9 mouse cellular contexts compared by ENCODE assay signal in the genomic region with DNA sequence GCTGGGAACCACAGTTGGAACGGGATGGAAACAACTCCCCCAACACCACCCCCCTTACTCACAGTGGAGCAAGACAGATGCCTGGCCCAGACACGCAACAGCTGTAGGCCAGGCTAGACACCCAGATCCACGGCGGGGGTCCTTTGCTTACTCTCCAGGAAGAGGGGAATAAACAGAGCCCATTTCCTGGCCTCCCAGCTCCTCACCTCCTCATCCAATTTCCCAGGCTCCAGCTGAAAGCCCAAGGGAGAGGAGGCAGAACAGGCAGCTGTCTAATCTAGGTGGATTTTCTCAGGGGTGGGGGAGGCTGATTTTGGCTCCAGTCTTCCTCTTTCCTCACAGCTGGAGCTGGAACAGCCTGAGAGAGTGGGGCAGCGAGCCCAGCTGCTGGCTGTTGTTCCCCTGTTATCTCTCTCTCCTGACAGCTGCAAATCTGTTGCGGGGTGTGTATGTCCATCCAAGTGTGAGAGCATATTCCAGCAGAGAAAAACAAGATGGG.
DNase-seq lines count a peak whose midpoint lies in the region; ATAC-seq and TF ChIP-seq lines count a peak whose summit lies in the region.
"Had no signal": no experiment of that assay in that cellular context is flagged by ENCODE, and none has a peak within 500 bp of the region (broad histone marks: within the 10 kb centered on the region; RNA-seq: fewer than 3 reads in every experiment).

No protein-coding gene starts in this region.

- TF ChIP-seq POLR2A in thymus, adult 2 months (IDR thresholded peaks at IDR 0.05; ENCODE audit: control insufficient read depth, extremely low read depth, insufficient read depth, low read length, poor library complexity): no peak

- no peak for DNase-seq in hindbrain, embryonic 10.5 days (ENCODE audit: low spot score)
- DNase-seq in adipocyte (ENCODE audit: low spot score): peak; percentile 98
- peak; percentile 85 for DNase-seq in gastrocnemius, postnatal 25 days
- DNase-seq in kidney, postnatal 0 days (ENCODE audit: low spot score): peak; percentile 68
- no peak for DNase-seq in thymus, adult 2 months

- H3K4me3 ChIP-seq in hindbrain, embryonic 13.5 days: no peak overlapping the region
- H3K4me3 ChIP-seq in hindbrain, embryonic 10.5 days: no peak overlapping the region
- H3K4me3 ChIP-seq in kidney, postnatal 0 days (replicated peaks; ENCODE audit: low read depth, low read length): no peak overlapping the region
- no peak overlapping the region for H3K4me3 ChIP-seq in neural tube, embryonic 14.5 days (ENCODE audit: low read depth, low read length)
- H3K4me3 ChIP-seq in thymus, adult 2 months (ENCODE audit: control insufficient read depth, insufficient read depth, low read length): no peak overlapping the region
- H3K4me3 ChIP-seq: midbrain, embryonic 12.5 days had no signal

- H3K27ac ChIP-seq in hindbrain, embryonic 13.5 days: no peak overlapping the region
- no peak overlapping the region for H3K27ac ChIP-seq in hindbrain, embryonic 10.5 days
- no peak overlapping the region for H3K27ac ChIP-seq in kidney, postnatal 0 days
- no peak overlapping the region for H3K27ac ChIP-seq in neural tube, embryonic 14.5 days (ENCODE audit: low read depth, low read length)
- no peak overlapping the region for H3K27ac ChIP-seq in thymus, adult 2 months (ENCODE audit: control insufficient read depth, insufficient read depth, low read length)
- H3K27ac ChIP-seq: midbrain, embryonic 12.5 days had no signal

- peaks cover 6% of the 10 kb centered on the region; the same call in 1 of the 2 replicates for H3K9me3 ChIP-seq in hindbrain, embryonic 13.5 days
- peaks cover 13% of the 10 kb centered on the region for H3K9me3 ChIP-seq in hindbrain, embryonic 10.5 days
- 0 out of 2 replicates have a peak, but pooled peaks cover 4% of the 10 kb centered on the region for H3K9me3 ChIP-seq in kidney, postnatal 0 days (replicated peaks; ENCODE audit: low read length)
- no peaks in the 10 kb centered on the region for H3K9me3 ChIP-seq in neural tube, embryonic 14.5 days (ENCODE audit: control insufficient read depth, low read length)
- H3K9me3 ChIP-seq: midbrain, embryonic 12.5 days had no signal

- ATAC-seq in hindbrain, embryonic 13.5 days (ENCODE audit: low FRiP score): 0 out of 2 replicates have a peak, but pooled peaks have one; percentile 43
- ATAC-seq in kidney, postnatal 0 days (replicated peaks; ENCODE audit: low FRiP score, low read depth): no peak; the same call in 1 of the 2 replicates
- ATAC-seq in neural tube, embryonic 14.5 days (ENCODE audit: low read depth): peak; percentile 38; the same call in 1 of the 2 replicates
- ATAC-seq in granulocyte monocyte progenitor cell, adult 5-6 weeks (replicated peaks; ENCODE audit: poor library complexity, severe bottlenecking): no peak

- peaks cover 51% of the 10 kb centered on the region for H3K27me3 ChIP-seq in hindbrain, embryonic 13.5 days
- H3K27me3 ChIP-seq in hindbrain, embryonic 10.5 days (ENCODE audit: insufficient read depth, poor library complexity, severe bottlenecking): peaks cover 62% of the 10 kb centered on the region
- no peaks in the 10 kb centered on the region for H3K27me3 ChIP-seq in kidney, postnatal 0 days (ENCODE audit: insufficient read depth, low read length)
- H3K27me3 ChIP-seq in neural tube, embryonic 14.5 days (ENCODE audit: control insufficient read depth, insufficient read depth, low read length): no peaks in the 10 kb centered on the region
- H3K27me3 ChIP-seq in thymus, adult 2 months (ENCODE audit: control insufficient read depth, insufficient read depth, low read length): no peaks in the 10 kb centered on the region

- H3K36me3 ChIP-seq in hindbrain, embryonic 13.5 days: no peaks in the 10 kb centered on the region
- H3K36me3 ChIP-seq in hindbrain, embryonic 10.5 days: no peaks in the 10 kb centered on the region
- H3K36me3 ChIP-seq in kidney, postnatal 0 days (ENCODE audit: insufficient read depth, low read length): no peaks in the 10 kb centered on the region
- H3K36me3 ChIP-seq in neural tube, embryonic 14.5 days (ENCODE audit: control insufficient read depth, insufficient read depth, low read length): no peaks in the 10 kb centered on the region
- H3K36me3 ChIP-seq in thymus, adult 2 months (ENCODE audit: control insufficient read depth, insufficient read depth, low read length): no peaks in the 10 kb centered on the region
- H3K36me3 ChIP-seq: midbrain, embryonic 12.5 days had no signal

- no peak for TF ChIP-seq CTCF in kidney, postnatal 0 days (IDR thresholded peaks at IDR 0.05; ENCODE audit: low read depth)
- no peak for TF ChIP-seq CTCF in thymus, adult 2 months (IDR thresholded peaks at IDR 0.05; ENCODE audit: borderline replicate concordance, control insufficient read depth, extremely low read depth, insufficient read depth, low read length, poor library complexity)

- H3K4me2 ChIP-seq in hindbrain, embryonic 13.5 days: no peak overlapping the region
- H3K4me2 ChIP-seq in kidney, postnatal 0 days (ENCODE audit: low read length): no peak overlapping the region
- H3K4me2 ChIP-seq in neural tube, embryonic 14.5 days (ENCODE audit: low read depth, low read length): no peak overlapping the region
- H3K4me2 ChIP-seq: midbrain, embryonic 12.5 days had no signal

- peaks cover 8% of the 10 kb centered on the region for H3K4me1 ChIP-seq in hindbrain, embryonic 13.5 days (replicated peaks)
- H3K4me1 ChIP-seq in hindbrain, embryonic 10.5 days (replicated peaks): peaks cover 19% of the 10 kb centered on the region
- 0 out of 2 replicates have a peak, but pooled peaks cover 7% of the 10 kb centered on the region for H3K4me1 ChIP-seq in kidney, postnatal 0 days (replicated peaks; ENCODE audit: insufficient read depth, low read length)
- no peaks in the 10 kb centered on the region for H3K4me1 ChIP-seq in neural tube, embryonic 14.5 days (ENCODE audit: control insufficient read depth, insufficient read depth, low read length)
- no peaks in the 10 kb centered on the region for H3K4me1 ChIP-seq in thymus, adult 2 months (replicated peaks; ENCODE audit: control insufficient read depth, insufficient read depth, low read length)

- 26% methylated on average over 6 of the region's 6 CpGs for WGBS in hindbrain, embryonic 13.5 days
- 31% methylated on average over 6 of the region's 6 CpGs for WGBS in hindbrain, embryonic 10.5 days
- 17% methylated on average over 6 of the region's 6 CpGs for WGBS in kidney, postnatal 0 days
- WGBS in neural tube, embryonic 14.5 days: 31% methylated on average over 6 of the region's 6 CpGs
- WGBS in thymus, adult 2 months: 69% methylated on average over 6 of the region's 6 CpGs

- no peak overlapping the region for H3K9ac ChIP-seq in hindbrain, embryonic 13.5 days
- H3K9ac ChIP-seq in kidney, postnatal 0 days (ENCODE audit: low read depth, low read length): no peak overlapping the region
- no peak overlapping the region for H3K9ac ChIP-seq in neural tube, embryonic 14.5 days (replicated peaks; ENCODE audit: low read depth, low read length)
- H3K9ac ChIP-seq: midbrain, embryonic 12.5 days had no signal

Comparison
In these comparisons a context has a peak if more than half of its experiments do, and no peak if none do; other contexts are left out.
1. ATAC-seq: peak in hindbrain, embryonic 13.5 days (single experiment) and neural tube, embryonic 14.5 days (single experiment); none in kidney, postnatal 0 days (single experiment) and granulocyte monocyte progenitor cell, adult 5-6 weeks (single experiment).
2. DNase-seq: peak in adipocyte (single experiment), gastrocnemius, postnatal 25 days (single experiment) and kidney, postnatal 0 days (single experiment); none in hindbrain, embryonic 10.5 days (single experiment) and thymus, adult 2 months (single experiment).